14 mouse cellular contexts compared by ENCODE assay signal in the genomic region with DNA sequence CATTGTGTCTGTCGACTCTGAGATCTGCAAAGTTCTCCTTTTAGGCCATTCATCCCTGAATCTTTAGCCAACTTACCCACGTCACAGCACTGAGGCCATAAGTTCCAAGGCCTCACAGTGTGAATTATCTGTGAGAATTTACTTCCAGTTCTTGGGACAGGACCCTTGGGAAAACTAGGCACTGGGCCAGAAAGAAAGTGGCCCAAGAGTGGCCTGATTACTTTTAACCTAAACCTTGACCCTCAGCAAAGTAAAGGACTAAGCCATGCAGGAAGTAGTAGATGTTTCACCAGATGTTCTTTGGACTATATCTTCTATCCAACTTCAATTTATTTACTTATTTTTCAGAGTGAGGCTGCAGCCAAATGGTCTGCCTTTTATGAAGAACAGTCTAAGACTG. TPM values are rescaled to one million over a fixed set of nuclear protein-coding genes. Genes with fewer than 3 reads are reported as not detected.
DNase-seq lines count a peak whose midpoint lies in the region; ATAC-seq lines count a peak whose summit lies in the region.
"Had no signal": no experiment of that assay in that cellular context is flagged by ENCODE, and none has a peak within 500 bp of the region (broad histone marks: within the 10 kb centered on the region; RNA-seq: fewer than 3 reads in every experiment).

No protein-coding gene starts in this region.

- H3K27me3 ChIP-seq in kidney, embryonic 14.5 days (ENCODE audit: control insufficient read depth, insufficient read depth, low read length): no peaks in the 10 kb centered on the region
- H3K27me3 ChIP-seq in kidney, embryonic 15.5 days: peaks cover 11% of the 10 kb centered on the region; the same call in 1 of the 2 replicates

- no peak overlapping the region for H3K9ac ChIP-seq in kidney, embryonic 14.5 days (ENCODE audit: low read depth, low read length)
- no peak overlapping the region for H3K9ac ChIP-seq in kidney, embryonic 15.5 days
- H3K9ac ChIP-seq: embryonic facial prominence, embryonic 13.5 days; midbrain, embryonic 13.5 days had no signal

- DNase-seq in adrenal gland, postnatal 10 days: peak; percentile 48
- DNase-seq in adrenal gland, postnatal 25 days: no peak
- peak; percentile 53 for DNase-seq in kidney, adult 11 months
- DNase-seq in lung, postnatal 36 days: peak; percentile 1
- DNase-seq in T-cell, adult 2 months (ENCODE audit: low spot score): no peak
- DNase-seq: gastrocnemius, postnatal 36 days; layer of hippocampus, adult 9-11 months; liver had no signal

- H3K4me3 ChIP-seq in kidney, embryonic 14.5 days (ENCODE audit: low read length): no peak overlapping the region
- H3K4me3 ChIP-seq in kidney, embryonic 15.5 days (replicated peaks): no peak overlapping the region
- H3K4me3 ChIP-seq: embryonic facial prominence, embryonic 13.5 days; midbrain, embryonic 13.5 days had no signal

- ATAC-seq in kidney, embryonic 14.5 days (ENCODE audit: low FRiP score, low TSS enrichment): no peak
- ATAC-seq in kidney, embryonic 15.5 days (replicated peaks; ENCODE audit: low FRiP score): peak; percentile 66
- ATAC-seq in granulocyte monocyte progenitor cell, adult 5-6 weeks (replicated peaks; ENCODE audit: poor library complexity, severe bottlenecking): no peak
- ATAC-seq: midbrain, embryonic 13.5 days had no signal

- 60% methylated on average over 2 of the region's 2 CpGs for WGBS in kidney, embryonic 14.5 days
- WGBS in kidney, embryonic 15.5 days: 35% methylated on average over 2 of the region's 2 CpGs

- H3K9me3 ChIP-seq in kidney, embryonic 14.5 days (ENCODE audit: control insufficient read depth, low read length): no peaks in the 10 kb centered on the region
- H3K9me3 ChIP-seq in kidney, embryonic 15.5 days (replicated peaks): no peaks in the 10 kb centered on the region
- H3K9me3 ChIP-seq: embryonic facial prominence, embryonic 13.5 days; midbrain, embryonic 13.5 days had no signal

- H3K4me2 ChIP-seq in kidney, embryonic 14.5 days (replicated peaks; ENCODE audit: low read depth, low read length): no peak overlapping the region
- H3K4me2 ChIP-seq in kidney, embryonic 15.5 days: no peak overlapping the region
- H3K4me2 ChIP-seq: embryonic facial prominence, embryonic 13.5 days; midbrain, embryonic 13.5 days had no signal

- H3K27ac ChIP-seq in kidney, embryonic 14.5 days (ENCODE audit: low read depth, low read length): no peak overlapping the region
- H3K27ac ChIP-seq in kidney, embryonic 15.5 days: peak overlapping the region; percentile 48; the same call in 1 of the 2 replicates
- H3K27ac ChIP-seq: embryonic facial prominence, embryonic 13.5 days; midbrain, embryonic 13.5 days had no signal

- H3K4me1 ChIP-seq in kidney, embryonic 14.5 days (ENCODE audit: control insufficient read depth, insufficient read depth, low read length): no peaks in the 10 kb centered on the region
- no peaks in the 10 kb centered on the region for H3K4me1 ChIP-seq in kidney, embryonic 15.5 days
- H3K4me1 ChIP-seq: embryonic facial prominence, embryonic 13.5 days; midbrain, embryonic 13.5 days had no signal

- no peaks in the 10 kb centered on the region for H3K36me3 ChIP-seq in kidney, embryonic 14.5 days (ENCODE audit: control insufficient read depth, insufficient read depth, low read length)
- H3K36me3 ChIP-seq in kidney, embryonic 15.5 days: no peaks in the 10 kb centered on the region
- H3K36me3 ChIP-seq: embryonic facial prominence, embryonic 13.5 days; midbrain, embryonic 13.5 days had no signal

RNA-seq across cellular contexts. Expression of gene Ace2, which starts 13.6 kb away (rescaled TPM):
- 10 to 100 TPM; 25.7 to 29.8 TPM for total RNA-seq in adrenal gland, postnatal 10 days (2021)
- 10.9 and 15.9 TPM in 2 replicates for total RNA-seq in adrenal gland, postnatal 25 days (2021)
- polyA plus RNA-seq in kidney, embryonic 14.5 days (2014; fragmentation: Nextera tagmentation; extraction: Ambion mirVana): 46.4 and 53.1 TPM in 2 replicates
- 62.6 and 62.8 TPM in 2 replicates for polyA plus RNA-seq in kidney, embryonic 15.5 days (2015; fragmentation: Nextera tagmentation; extraction: Ambion mirVana)
- total RNA-seq in granulocyte monocyte progenitor cell, adult 5-6 weeks (2014; fragmentation: Nextera tagmentation): not detected in 2 replicates
- total RNA-seq in granulocyte monocyte progenitor cell, adult 5-6 weeks (2017): not detected in 2 replicates
- total RNA-seq: hematopoietic stem cell, adult 5-6 weeks had no signal

Comparison
In these comparisons a context has a peak if more than half of its experiments do, and no peak if none do; other contexts are left out.
1. DNase-seq: peak in adrenal gland, postnatal 10 days (single experiment), kidney, adult 11 months (single experiment) and lung, postnatal 36 days (single experiment); none in adrenal gland, postnatal 25 days (single experiment) and T-cell, adult 2 months (single experiment).
2. RNA of gene Ace2, which starts 13.6 kb away (total RNA-seq): 25.7 to 29.8 TPM in adrenal gland, postnatal 10 days and 10.9 to 15.9 TPM in adrenal gland, postnatal 25 days; not detected in granulocyte monocyte progenitor cell, adult 5-6 weeks; every median in the first group is over 10 times any median in the second.